Comparison of ENCODE assay signal across 21 mouse cellular contexts in genomic region chr1:190832965-190833630, GRCm38 (mm10).
DNase-seq lines count a peak whose midpoint lies in the region; ATAC-seq and TF ChIP-seq lines count a peak whose summit lies in the region.
"Had no signal": no experiment of that assay in that cellular context is flagged by ENCODE, and none has a peak within 500 bp of the region (broad histone marks: within the 10 kb centered on the region; RNA-seq: fewer than 3 reads in every experiment).

No protein-coding gene starts in this region.

- no peaks in the 10 kb centered on the region for H3K9me3 ChIP-seq in intestine, embryonic 16.5 days (ENCODE audit: control insufficient read depth, low read length)
- no peaks in the 10 kb centered on the region for H3K9me3 ChIP-seq in intestine, embryonic 15.5 days
- H3K9me3 ChIP-seq in lung, postnatal 0 days (ENCODE audit: low read length) = no peaks in the 10 kb centered on the region
- no peaks in the 10 kb centered on the region for H3K9me3 ChIP-seq in stomach, embryonic 16.5 days (replicated peaks; ENCODE audit: control insufficient read depth, low read length)
- H3K9me3 ChIP-seq: embryonic facial prominence, embryonic 15.5 days; forebrain, embryonic 15.5 days; G1E; heart, embryonic 12.5 days had no signal

- no peak overlapping the region for H3K4me3 ChIP-seq in intestine, embryonic 16.5 days (ENCODE audit: low read length)
- no peak overlapping the region for H3K4me3 ChIP-seq in intestine, embryonic 15.5 days (replicated peaks)
- H3K4me3 ChIP-seq in lung, postnatal 0 days (ENCODE audit: low read depth, low read length) = no peak overlapping the region
- no peak overlapping the region for H3K4me3 ChIP-seq in stomach, embryonic 16.5 days (replicated peaks; ENCODE audit: low read length)
- H3K4me3 ChIP-seq: embryonic facial prominence, embryonic 15.5 days; erythroblast, embryonic 14.5 days; forebrain, embryonic 15.5 days; heart, embryonic 12.5 days had no signal

- no peaks in the 10 kb centered on the region for H3K27me3 ChIP-seq in intestine, embryonic 16.5 days (replicated peaks; ENCODE audit: control insufficient read depth, insufficient read depth, low read length)
- H3K27me3 ChIP-seq in intestine, embryonic 15.5 days (replicated peaks) = no peaks in the 10 kb centered on the region
- no peaks in the 10 kb centered on the region for H3K27me3 ChIP-seq in lung, postnatal 0 days (replicated peaks; ENCODE audit: insufficient read depth, low read length)
- no peaks in the 10 kb centered on the region for H3K27me3 ChIP-seq in stomach, embryonic 16.5 days (ENCODE audit: control insufficient read depth, insufficient read depth, low read length)
- H3K27me3 ChIP-seq: embryonic facial prominence, embryonic 15.5 days; forebrain, embryonic 15.5 days; heart, embryonic 12.5 days had no signal

- peak; percentile 58 for DNase-seq in lung, postnatal 0 days (ENCODE audit: low spot score)
- no peak for DNase-seq in lung, postnatal 14 days
- DNase-seq in large intestine, adult 2 months (ENCODE audit: low read depth, low spot score) = peak; percentile 1
- DNase-seq in right cerebral cortex, postnatal 4 days = no peak
- DNase-seq: adrenal gland, postnatal 10 days; B cell, adult 2 months; cerebellum, adult 11 months; cerebellum, adult 8-10 months; cerebellum, postnatal 14 days; embryo, embryonic 11 days; gastrocnemius, postnatal 10 days had no signal

- H3K27ac ChIP-seq in intestine, embryonic 16.5 days (ENCODE audit: low read length) = peak overlapping the region; percentile 36
- no peak overlapping the region for H3K27ac ChIP-seq in intestine, embryonic 15.5 days
- no peak overlapping the region for H3K27ac ChIP-seq in lung, postnatal 0 days (ENCODE audit: low read length)
- peak overlapping the region; percentile 19; the same call in 1 of the 2 replicates for H3K27ac ChIP-seq in stomach, embryonic 16.5 days (ENCODE audit: low read length)
- H3K27ac ChIP-seq: embryonic facial prominence, embryonic 15.5 days; forebrain, embryonic 15.5 days had no signal

- H3K4me1 ChIP-seq in intestine, embryonic 16.5 days (ENCODE audit: control insufficient read depth, insufficient read depth, low read length) = no peaks in the 10 kb centered on the region
- H3K4me1 ChIP-seq in intestine, embryonic 15.5 days (replicated peaks) = no peaks in the 10 kb centered on the region
- no peaks in the 10 kb centered on the region for H3K4me1 ChIP-seq in lung, postnatal 0 days (ENCODE audit: insufficient read depth, low read depth, low read length)
- peaks cover 3% of the 10 kb centered on the region; the same call in 1 of the 2 replicates for H3K4me1 ChIP-seq in stomach, embryonic 16.5 days (ENCODE audit: control insufficient read depth, insufficient read depth, low read length)
- H3K4me1 ChIP-seq: embryonic facial prominence, embryonic 15.5 days; forebrain, embryonic 15.5 days had no signal

- no peak for TF ChIP-seq CTCF in lung, postnatal 0 days (IDR thresholded peaks at IDR 0.05)

- WGBS in intestine, embryonic 16.5 days = 84% methylated on average over 8 of the region's 8 CpGs
- 82% methylated on average over 8 of the region's 8 CpGs for WGBS in intestine, embryonic 15.5 days
- 59% methylated on average over 8 of the region's 8 CpGs for WGBS in lung, postnatal 0 days
- 72% methylated on average over 8 of the region's 8 CpGs for WGBS in large intestine, adult 2 months
- WGBS in stomach, embryonic 16.5 days = 76% methylated on average over 8 of the region's 8 CpGs

- no peak overlapping the region for H3K4me2 ChIP-seq in intestine, embryonic 16.5 days (ENCODE audit: low read depth, low read length)
- no peak overlapping the region for H3K4me2 ChIP-seq in intestine, embryonic 15.5 days (replicated peaks)
- no peak overlapping the region for H3K4me2 ChIP-seq in lung, postnatal 0 days (replicated peaks; ENCODE audit: low read depth, low read length)
- no peak overlapping the region for H3K4me2 ChIP-seq in stomach, embryonic 16.5 days (ENCODE audit: low read depth, low read length)
- H3K4me2 ChIP-seq: embryonic facial prominence, embryonic 15.5 days; forebrain, embryonic 15.5 days; heart, embryonic 12.5 days had no signal

- no peak for TF ChIP-seq EP300 in lung, postnatal 0 days (IDR thresholded peaks at IDR 0.05)

- no peak for ATAC-seq in intestine, embryonic 16.5 days
- ATAC-seq in intestine, embryonic 15.5 days = no peak
- ATAC-seq in lung, postnatal 0 days = peak; percentile 66
- ATAC-seq in stomach, embryonic 16.5 days (ENCODE audit: insufficient read depth, low FRiP score) = no peak
- no peak for ATAC-seq in megakaryocyte, adult 5-6 weeks (ENCODE audit: poor library complexity, severe bottlenecking)
- ATAC-seq: CD4-positive, CD25-positive, alpha-beta regulatory T cell, adult 4 months; forebrain, embryonic 15.5 days had no signal

- no peak overlapping the region for H3K9ac ChIP-seq in intestine, embryonic 16.5 days (ENCODE audit: low read depth, low read length)
- H3K9ac ChIP-seq in intestine, embryonic 15.5 days = no peak overlapping the region
- no peak overlapping the region for H3K9ac ChIP-seq in lung, postnatal 0 days (replicated peaks; ENCODE audit: low read depth)
- H3K9ac ChIP-seq in stomach, embryonic 16.5 days (ENCODE audit: low read length) = no peak overlapping the region
- H3K9ac ChIP-seq: embryonic facial prominence, embryonic 15.5 days; forebrain, embryonic 15.5 days; heart, embryonic 12.5 days had no signal

- H3K36me3 ChIP-seq in intestine, embryonic 16.5 days (ENCODE audit: control insufficient read depth, insufficient read depth, low read length) = no peaks in the 10 kb centered on the region
- H3K36me3 ChIP-seq in intestine, embryonic 15.5 days = no peaks in the 10 kb centered on the region
- H3K36me3 ChIP-seq in lung, postnatal 0 days (ENCODE audit: insufficient read depth, low read length) = 0 out of 2 replicates have a peak, but pooled peaks cover 4% of the 10 kb centered on the region
- no peaks in the 10 kb centered on the region for H3K36me3 ChIP-seq in stomach, embryonic 16.5 days (ENCODE audit: control insufficient read depth, insufficient read depth, low read length)

Comparison
In these comparisons a context has a peak if more than half of its experiments do, and no peak if none do; other contexts are left out.
1. H3K27ac ChIP-seq: peak in intestine, embryonic 16.5 days (single experiment) and stomach, embryonic 16.5 days (single experiment); none in intestine, embryonic 15.5 days (single experiment) and lung, postnatal 0 days (single experiment).
2. DNase-seq: peak in lung, postnatal 0 days (single experiment) and large intestine, adult 2 months (single experiment); none in lung, postnatal 14 days (single experiment) and right cerebral cortex, postnatal 4 days (single experiment).